Mouse (Mus musculus): ENCODE measurements around the gene Lrrc51. TPM values are rescaled to one million over a fixed set of nuclear protein-coding genes. Genes with fewer than 3 reads are reported as not detected.
"Not testable (repeated sequence)": the region's sequence is repeated elsewhere in the genome, so short reads cannot be mapped to it uniquely, and the experiment has no call there.

Lrrc51 gene
- total RNA-seq, 1 experiment from 2014 or later: 2.4 TPM

- ATAC-seq (replicated peaks in 1 of 2; ENCODE audit: insufficient read depth in 1 of 2, low FRiP score in 2 of 2, low TSS enrichment in 1 of 2, low read depth in 1 of 2, poor library complexity in 2 of 2, severe bottlenecking in 2 of 2): no peak
Observed at GRCm38 (mm10) chr7:101954163-101954562, 20.5 kb upstream of the Lrrc51 start.

- peak; percentile 50 to 61; a peak in 2 of 4 replicates for ATAC-seq (replicated peaks in 1 of 2; ENCODE audit: insufficient read depth in 1 of 2, low FRiP score in 2 of 2, low TSS enrichment in 1 of 2, low read depth in 1 of 2, poor library complexity in 2 of 2, severe bottlenecking in 2 of 2)
Observed at GRCm38 (mm10) chr7:101952098-101952497, 18.4 kb upstream of the Lrrc51 start.

DNA sequence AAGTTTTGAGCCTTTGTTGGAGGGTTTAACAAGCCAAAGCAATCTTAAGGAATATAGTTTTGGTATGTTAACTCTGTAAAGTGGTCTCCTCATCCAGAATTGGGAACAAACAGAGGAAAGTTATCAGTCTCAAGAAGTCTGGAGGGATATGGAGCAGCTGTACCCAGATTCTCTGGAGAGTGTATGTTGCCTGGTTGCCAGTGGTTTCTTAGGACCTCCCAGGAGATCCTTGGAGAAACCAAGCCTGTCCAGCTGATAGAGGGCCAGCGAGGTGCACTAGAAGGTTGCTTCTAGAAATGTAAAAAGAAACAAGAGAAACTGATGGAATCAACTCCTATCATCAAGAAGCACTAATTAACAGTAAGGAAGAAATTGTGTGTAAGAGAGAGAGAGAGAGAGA, 18.0 kb upstream of the Lrrc51 start:
- no peak for ATAC-seq (replicated peaks in 1 of 2; ENCODE audit: insufficient read depth in 1 of 2, low FRiP score in 2 of 2, low TSS enrichment in 1 of 2, low read depth in 1 of 2, poor library complexity in 2 of 2, severe bottlenecking in 2 of 2)

DNA sequence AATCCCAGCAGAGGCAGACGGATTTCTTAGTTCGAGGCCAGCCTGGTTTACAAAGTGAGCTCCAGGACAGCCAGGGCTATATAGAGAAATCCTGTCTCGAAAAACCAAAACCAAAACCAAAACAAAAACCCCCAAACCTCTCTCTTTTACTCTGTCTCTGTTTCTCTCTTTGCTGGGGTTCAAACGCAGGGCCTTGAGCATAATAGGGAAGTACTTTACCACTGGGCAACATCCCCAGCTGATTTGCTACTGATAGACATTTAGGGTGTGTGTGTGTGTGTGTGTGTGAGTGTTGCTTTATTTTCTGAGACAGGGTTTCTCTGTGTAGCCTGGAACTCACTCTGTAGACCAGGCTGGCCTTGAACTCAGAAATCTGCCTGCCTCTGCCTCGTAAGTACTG, 15.3 kb upstream of the Lrrc51 start:
- ATAC-seq (replicated peaks in 1 of 2; ENCODE audit: insufficient read depth in 1 of 2, low FRiP score in 2 of 2, low TSS enrichment in 1 of 2, low read depth in 1 of 2, poor library complexity in 2 of 2, severe bottlenecking in 2 of 2): peak; percentile 66 to 67; a peak in 3 of 4 replicates

GRCm38 (mm10) chr7:101939758-101940157, 6.1 kb upstream of the Lrrc51 start:
- no peak for ATAC-seq (replicated peaks in 1 of 2; ENCODE audit: insufficient read depth in 1 of 2, low FRiP score in 2 of 2, low TSS enrichment in 1 of 2, low read depth in 1 of 2, poor library complexity in 2 of 2, severe bottlenecking in 2 of 2)

DNA sequence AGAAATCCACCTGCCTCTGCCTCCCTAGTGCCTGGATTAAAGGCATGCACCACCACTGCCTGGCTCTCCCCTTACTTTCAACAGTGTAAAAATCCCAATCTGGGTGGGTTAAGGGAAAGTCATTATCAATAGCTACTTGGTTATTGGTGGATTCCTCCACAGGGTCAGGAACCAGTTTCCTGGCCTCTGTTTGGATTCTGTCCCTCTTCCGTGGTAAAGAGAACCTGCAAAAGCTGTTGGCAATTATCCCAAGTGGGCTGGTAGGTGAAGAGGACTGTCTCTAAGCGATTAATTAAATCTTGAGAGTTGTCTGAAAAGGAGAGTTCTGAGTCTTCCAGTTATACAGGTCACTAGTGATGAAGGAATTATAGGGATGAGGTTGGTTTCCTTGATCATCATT, 4.7 kb upstream of the Lrrc51 start:
- no peak for ATAC-seq (replicated peaks in 1 of 2; ENCODE audit: insufficient read depth in 1 of 2, low FRiP score in 2 of 2, low TSS enrichment in 1 of 2, low read depth in 1 of 2, poor library complexity in 2 of 2, severe bottlenecking in 2 of 2)

GRCm38 (mm10) chr7:101937569-101937968, 3.9 kb upstream of the Lrrc51 start:
- ATAC-seq (replicated peaks in 1 of 2; ENCODE audit: insufficient read depth in 1 of 2, low FRiP score in 2 of 2, low TSS enrichment in 1 of 2, low read depth in 1 of 2, poor library complexity in 2 of 2, severe bottlenecking in 2 of 2): no peak

DNA sequence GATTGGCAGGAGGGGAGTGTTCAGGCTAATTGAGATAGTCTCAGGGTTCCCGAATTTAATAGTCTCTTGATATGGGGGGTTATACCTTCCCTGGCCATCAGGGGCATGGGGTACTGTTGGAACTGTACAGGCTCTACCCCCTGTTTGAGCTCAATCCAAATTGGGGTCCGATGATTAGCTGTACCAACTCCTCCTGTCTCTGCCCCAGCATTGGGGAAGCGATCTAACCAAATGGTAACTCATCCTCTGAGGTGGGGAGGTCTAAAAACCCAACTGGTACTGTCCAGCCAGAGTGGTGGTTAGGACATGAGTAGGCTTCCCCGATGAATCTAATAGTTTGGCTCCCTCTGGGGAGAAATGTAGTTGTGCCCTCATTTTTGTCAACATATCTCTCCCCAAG, 3.3 kb upstream of the Lrrc51 start:
- no peak for ATAC-seq (replicated peaks in 1 of 2; ENCODE audit: insufficient read depth in 1 of 2, low FRiP score in 2 of 2, low TSS enrichment in 1 of 2, low read depth in 1 of 2, poor library complexity in 2 of 2, severe bottlenecking in 2 of 2)

GRCm38 (mm10) chr7:101935957-101936356, 2.3 kb upstream of the Lrrc51 start:
- ATAC-seq (replicated peaks in 1 of 2; ENCODE audit: insufficient read depth in 1 of 2, low FRiP score in 2 of 2, low TSS enrichment in 1 of 2, low read depth in 1 of 2, poor library complexity in 2 of 2, severe bottlenecking in 2 of 2): no peak

- ATAC-seq (replicated peaks in 1 of 2; ENCODE audit: insufficient read depth in 1 of 2, low FRiP score in 2 of 2, low TSS enrichment in 1 of 2, low read depth in 1 of 2, poor library complexity in 2 of 2, severe bottlenecking in 2 of 2): peak in 1 of 2 experiments; percentile 30; a peak in 1 of 4 replicates
Observed at GRCm38 (mm10) chr7:101933300-101933699, 395 bp downstream of the Lrrc51 start.

GRCm38 (mm10) chr7:101932551-101932950, 1.1 kb downstream of the Lrrc51 start:
- ATAC-seq (replicated peaks in 1 of 2; ENCODE audit: insufficient read depth in 1 of 2, low FRiP score in 2 of 2, low TSS enrichment in 1 of 2, low read depth in 1 of 2, poor library complexity in 2 of 2, severe bottlenecking in 2 of 2): no peak

DNA sequence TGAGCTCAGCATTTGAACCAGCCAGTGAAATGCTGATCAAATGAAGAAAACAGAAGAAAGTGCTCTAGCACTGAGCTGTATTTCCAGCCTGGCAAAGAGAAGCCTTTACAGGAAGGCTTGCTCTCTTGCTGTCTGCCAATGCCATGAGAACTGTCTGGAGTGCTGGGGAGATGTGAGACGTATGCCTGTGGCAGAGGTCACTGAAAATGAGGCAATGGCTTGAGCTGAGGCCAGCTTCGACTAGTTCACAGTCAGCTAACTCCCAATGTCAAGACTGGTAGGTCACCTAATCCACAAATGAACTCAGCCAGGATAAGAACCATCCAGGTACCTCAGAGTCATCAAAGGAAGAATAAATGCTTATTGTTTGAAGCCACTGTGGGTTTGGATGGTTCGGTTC, 5.6 kb downstream of the Lrrc51 start:
- ATAC-seq (replicated peaks in 1 of 2; ENCODE audit: insufficient read depth in 1 of 2, low FRiP score in 2 of 2, low TSS enrichment in 1 of 2, low read depth in 1 of 2, poor library complexity in 2 of 2, severe bottlenecking in 2 of 2): no peak

DNA sequence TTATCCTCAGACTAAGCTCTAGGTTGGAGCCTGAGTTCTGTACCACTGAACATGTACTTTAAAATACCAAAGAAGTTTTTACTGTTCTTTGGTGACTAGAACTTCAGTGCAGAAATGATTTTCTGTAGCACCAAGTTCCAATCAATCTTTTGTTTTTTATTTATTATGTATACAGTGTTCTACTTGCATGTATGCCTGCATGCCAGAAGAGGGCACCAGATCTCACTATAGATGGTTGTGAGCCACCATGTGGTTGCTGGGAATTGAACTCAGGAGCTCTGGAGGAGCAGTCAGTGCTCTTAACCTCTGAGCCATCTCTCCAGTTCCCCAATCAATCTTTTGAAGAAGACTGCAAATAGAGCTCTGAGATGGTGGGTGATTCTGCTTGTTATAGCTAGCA, 7.8 kb downstream of the Lrrc51 start:
- not testable (repeated sequence) for ATAC-seq (replicated peaks in 1 of 2; ENCODE audit: insufficient read depth in 1 of 2, low FRiP score in 2 of 2, low TSS enrichment in 1 of 2, low read depth in 1 of 2, poor library complexity in 2 of 2, severe bottlenecking in 2 of 2)

DNA sequence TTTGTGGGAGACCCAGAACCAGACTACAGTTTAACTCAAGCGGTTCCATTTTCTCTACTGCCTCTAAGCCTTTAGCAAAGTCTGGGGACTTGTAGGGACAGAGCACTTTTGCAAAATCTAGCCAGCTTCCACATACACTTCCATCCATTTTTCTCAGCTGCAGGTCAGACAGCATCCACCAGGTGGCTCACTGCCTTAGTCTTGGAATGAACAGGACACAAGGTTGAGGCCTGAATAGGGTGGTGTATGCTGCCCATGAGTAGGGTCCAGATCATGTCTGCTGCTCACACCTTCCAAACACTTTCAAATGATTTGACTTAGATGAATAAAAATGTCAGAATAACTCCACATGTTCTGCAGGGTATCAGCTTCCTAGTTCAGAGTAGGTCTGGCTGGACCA, 15.6 kb downstream of the Lrrc51 start:
- peak; percentile 75 to 82 for ATAC-seq (replicated peaks in 1 of 2; ENCODE audit: insufficient read depth in 1 of 2, low FRiP score in 2 of 2, low TSS enrichment in 1 of 2, low read depth in 1 of 2, poor library complexity in 2 of 2, severe bottlenecking in 2 of 2)

DNA sequence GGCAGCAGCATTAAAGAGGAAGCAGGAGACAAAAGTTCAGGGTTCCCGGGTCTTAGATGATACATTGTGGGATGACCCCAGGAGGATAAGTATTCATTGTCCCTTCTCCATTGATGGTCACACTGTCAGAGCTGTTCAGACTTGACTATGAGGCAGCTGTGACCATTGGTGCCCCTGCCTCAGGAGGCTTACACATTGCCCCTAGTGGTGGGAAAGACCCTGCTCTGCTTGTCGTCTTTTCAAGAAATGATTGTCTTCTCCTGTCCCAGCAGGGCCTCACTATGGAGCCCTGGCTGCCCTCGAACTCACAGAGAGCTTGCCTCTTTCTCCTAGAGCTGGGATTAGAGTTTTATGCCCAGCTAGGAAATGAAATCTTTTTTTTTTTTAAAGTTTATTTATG, 21.7 kb downstream of the Lrrc51 start:
- no peak for ATAC-seq (replicated peaks in 1 of 2; ENCODE audit: insufficient read depth in 1 of 2, low FRiP score in 2 of 2, low TSS enrichment in 1 of 2, low read depth in 1 of 2, poor library complexity in 2 of 2, severe bottlenecking in 2 of 2)

- ATAC-seq (replicated peaks in 1 of 2; ENCODE audit: insufficient read depth in 1 of 2, low FRiP score in 2 of 2, low TSS enrichment in 1 of 2, low read depth in 1 of 2, poor library complexity in 2 of 2, severe bottlenecking in 2 of 2): no peak
Observed at GRCm38 (mm10) chr7:101910138-101910537, 23.6 kb downstream of the Lrrc51 start.

DNA sequence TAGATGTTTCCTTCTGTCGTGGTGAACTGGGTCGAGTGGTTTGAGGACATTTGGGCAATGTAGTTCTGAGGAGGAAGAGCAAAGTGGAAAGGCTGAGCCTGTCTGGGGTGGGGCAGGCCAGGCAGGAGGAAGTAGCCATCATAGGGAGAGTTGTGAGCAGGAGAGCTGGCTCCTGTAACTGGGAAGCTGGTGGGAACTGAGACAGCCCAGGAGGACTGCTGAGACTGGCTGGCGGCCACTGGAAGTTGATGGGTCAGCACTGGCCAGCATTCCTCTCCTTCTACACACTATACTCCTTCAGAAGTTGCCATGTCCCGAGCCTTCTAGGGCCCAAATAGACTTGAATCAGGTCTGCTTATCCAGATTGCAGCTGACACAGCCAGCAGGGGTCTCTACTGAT, 25.3 kb downstream of the Lrrc51 start:
- no peak for ATAC-seq (replicated peaks in 1 of 2; ENCODE audit: insufficient read depth in 1 of 2, low FRiP score in 2 of 2, low TSS enrichment in 1 of 2, low read depth in 1 of 2, poor library complexity in 2 of 2, severe bottlenecking in 2 of 2)

GRCm38 (mm10) chr7:101906696-101907095, 27.0 kb downstream of the Lrrc51 start:
- no peak for ATAC-seq (replicated peaks in 1 of 2; ENCODE audit: insufficient read depth in 1 of 2, low FRiP score in 2 of 2, low TSS enrichment in 1 of 2, low read depth in 1 of 2, poor library complexity in 2 of 2, severe bottlenecking in 2 of 2)

DNA sequence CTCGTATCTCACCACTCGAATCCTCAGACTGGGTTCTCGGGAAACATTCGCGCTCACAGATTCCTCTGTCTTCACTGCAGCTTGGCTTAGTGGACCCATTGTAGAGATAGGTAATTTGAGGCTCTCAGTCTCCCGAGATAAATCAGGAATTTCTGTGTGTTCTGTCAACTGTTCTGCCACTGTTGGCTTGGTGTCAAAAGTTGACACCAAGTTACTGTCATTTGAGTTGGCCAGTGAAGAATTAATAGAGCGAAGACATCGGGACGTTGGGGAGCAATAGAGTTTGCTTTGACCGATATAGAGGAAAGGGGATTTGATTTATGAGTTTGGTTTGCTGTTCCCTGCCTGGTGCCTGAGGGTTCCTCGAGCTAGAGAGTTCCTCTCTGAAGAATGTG, 27.4 kb downstream of the Lrrc51 start, which contains the start of gene Tomt:
Gene Tomt (minus strand): TSS at position 73 of the 395 bp plus-strand sequence.
- ATAC-seq (replicated peaks in 1 of 2; ENCODE audit: insufficient read depth in 1 of 2, low FRiP score in 2 of 2, low TSS enrichment in 1 of 2, low read depth in 1 of 2, poor library complexity in 2 of 2, severe bottlenecking in 2 of 2): no peak

Data from hematopoietic stem cell, adult 5-6 weeks (primary cell).